Mouse (Mus musculus): ENCODE measurements around the gene Large1.
"Not testable (repeated sequence)": the region's sequence is repeated elsewhere in the genome, so short reads cannot be mapped to it uniquely, and the experiment has no call there.

Gene Large1

GRCm38 (mm10) chr8:73172661-73173060 is 180.7 kb downstream of the Large1 start:
- DNase-seq (ENCODE audit: low spot score): no peak

- no peak for DNase-seq (ENCODE audit: low spot score)
Measured at GRCm38 (mm10) chr8:73161994-73162393, 191.3 kb downstream of the Large1 start.

GRCm38 (mm10) chr8:73161564-73161963 is 191.8 kb downstream of the Large1 start:
- DNase-seq (ENCODE audit: low spot score): no peak

- no peak for DNase-seq (ENCODE audit: low spot score)
Measured at GRCm38 (mm10) chr8:73160945-73161344, 192.4 kb downstream of the Large1 start.

GRCm38 (mm10) chr8:73147236-73147635 is 206.1 kb downstream of the Large1 start:
- DNase-seq (ENCODE audit: low spot score): no peak

- DNase-seq (ENCODE audit: low spot score): no peak
Measured at GRCm38 (mm10) chr8:73142660-73143395, 210.5 kb downstream of the Large1 start.

GRCm38 (mm10) chr8:73135397-73135796 is 217.9 kb downstream of the Large1 start:
- no peak for DNase-seq (ENCODE audit: low spot score)

- DNase-seq (ENCODE audit: low spot score): no peak
Measured at GRCm38 (mm10) chr8:73132080-73132479, 221.3 kb downstream of the Large1 start.

- no peak for DNase-seq (ENCODE audit: low spot score)
Measured at GRCm38 (mm10) chr8:73123864-73124499, 229.4 kb downstream of the Large1 start.

- DNase-seq (ENCODE audit: low spot score): no peak
Measured at GRCm38 (mm10) chr8:73112332-73112895, 240.9 kb downstream of the Large1 start.

- DNase-seq (ENCODE audit: low spot score): no peak
Measured at GRCm38 (mm10) chr8:73104089-73104488, 249.3 kb downstream of the Large1 start.

- no peak for DNase-seq (ENCODE audit: low spot score)
Measured at GRCm38 (mm10) chr8:73101069-73101468, 252.3 kb downstream of the Large1 start.

GRCm38 (mm10) chr8:73100607-73101006 is 252.7 kb downstream of the Large1 start:
- not testable (repeated sequence) for DNase-seq (ENCODE audit: low spot score)

GRCm38 (mm10) chr8:73099542-73099941 is 253.8 kb downstream of the Large1 start:
- DNase-seq (ENCODE audit: low spot score): no peak

- DNase-seq (ENCODE audit: low spot score): no peak
Measured at GRCm38 (mm10) chr8:73096952-73097351, 256.4 kb downstream of the Large1 start.

- DNase-seq (ENCODE audit: low spot score): not testable (repeated sequence)
Measured at GRCm38 (mm10) chr8:73077746-73078145, 275.6 kb downstream of the Large1 start.

GRCm38 (mm10) chr8:73061410-73061809 is 291.9 kb downstream of the Large1 start:
- no peak for DNase-seq (ENCODE audit: low spot score)

- no peak for DNase-seq (ENCODE audit: low spot score)
Measured at GRCm38 (mm10) chr8:73054726-73055125, 298.6 kb downstream of the Large1 start.

- no peak for DNase-seq (ENCODE audit: low spot score)
Measured at GRCm38 (mm10) chr8:73053878-73054277, 299.5 kb downstream of the Large1 start.

GRCm38 (mm10) chr8:73052414-73052813 is 300.9 kb downstream of the Large1 start:
- DNase-seq (ENCODE audit: low spot score): no peak

- no peak for DNase-seq (ENCODE audit: low spot score)
Measured at GRCm38 (mm10) chr8:73048136-73048535, 305.2 kb downstream of the Large1 start.

GRCm38 (mm10) chr8:73029787-73030186 is 323.6 kb downstream of the Large1 start:
- no peak for DNase-seq (ENCODE audit: low spot score)

GRCm38 (mm10) chr8:73018241-73018640 is 335.1 kb downstream of the Large1 start:
- DNase-seq (ENCODE audit: low spot score): no peak
